Mouse (Mus musculus) hindbrain, postnatal 0 days (tissue): ENCODE data around the gene Hoxd10. TPM values are rescaled to one million over a fixed set of nuclear protein-coding genes. Genes with fewer than 3 reads are reported as not detected.

Source experiments
- ATAC-seq: fragments of 200-750 bp; cut with Nextera tagmentation; 2 replicates; pipeline ENCODE4 v1.8.0; 2017; ENCODE audit warnings: mild to moderate bottlenecking, moderate TSS enrichment, moderate library complexity
- DNase-seq: peaks from one replicate; pipeline ENCODE4 v3.0.0-alpha.2; 2015; ENCODE audit warnings: low spot score
- H3K27ac ChIP-seq: fragments of 300-500 bp; sonication (generic); 2 replicates; pipeline ENCODE4 v1.5.1; 2014; ENCODE audit warnings: mild to moderate bottlenecking
- H3K27me3 ChIP-seq: fragments of 300-500 bp; sonication (generic); 2 replicates; pipeline ENCODE4 v1.6.1; 2014; ENCODE audit warnings: low read length, mixed read lengths; ENCODE audit not compliant: insufficient read depth
- H3K36me3 ChIP-seq: fragments of 300-500 bp; sonication (generic); 2 replicates; pipeline ENCODE4 v1.6.1; 2014; ENCODE audit warnings: low read length, mixed read lengths; ENCODE audit not compliant: insufficient read depth
- H3K4me1 ChIP-seq: fragments of 300-500 bp; sonication (generic); 2 replicates; pipeline ENCODE4 v1.6.1; 2014; ENCODE audit warnings: antibody characterized with exemption, low read length, mixed read lengths; ENCODE audit not compliant: insufficient read depth
- H3K4me2 ChIP-seq: fragments of 300-500 bp; sonication (generic); 2 replicates; pipeline ENCODE4 v1.6.1; 2014; ENCODE audit warnings: low read depth, mild to moderate bottlenecking, low read length, moderate library complexity, mixed read lengths
- H3K4me3 ChIP-seq: fragments of 300-500 bp; sonication (generic); 2 replicates; pipeline ENCODE4 v1.5.1; 2014; ENCODE audit warnings: low read length
- H3K9ac ChIP-seq: fragments of 300-500 bp; sonication (generic); replicated peaks from 2 replicates; pipeline ENCODE4 v1.6.1; 2014; ENCODE audit warnings: mild to moderate bottlenecking, low read length, moderate library complexity, mixed read lengths
- H3K9me3 ChIP-seq: fragments of 300-500 bp; sonication (generic); 2 replicates; pipeline ENCODE4 v1.6.1; 2016; ENCODE audit warnings: low read length, mixed read lengths
- CTCF ChIP-seq: IDR thresholded peaks from 2 replicates; pipeline ENCODE4 v1.5.1; 2016; ENCODE audit warnings: antibody characterized with exemption, control low read depth, low read depth
- WGBS: fragments of 180-500 bp; shearing (Covaris S2); extraction: QIAGEN DNeasy Blood & Tissue Kit; methylation state at CpG from one replicate; pipeline ENCODE4 v1.1.7; 2014; 5-methylcytosine and 5-hydroxymethylcytosine counted together
- polyA plus RNA-seq: library from polyadenylated mRNA; unstranded; fragments of >200 nt; fragmentation: Nextera tagmentation; extraction: Ambion mirVana; gene quantifications from 2 replicates; pipeline ENCODE4 v1.2.1, GENCODE M21; 2015
- total RNA-seq: library from RNA; depleted of rRNA; stranded (reverse); fragments of >200 nt; gene quantifications from 2 replicates; pipeline ENCODE4 v1.2.3, GENCODE M21; 2014

Gene Hoxd10
- total and polyA plus RNA-seq, 2 experiments from 2014 or later: not detected

GRCm38 (mm10) chr2:74654743-74655419 lies 36.8 kb upstream of the Hoxd10 start:
- ATAC-seq (peak; percentile 29; the same call in 1 of the 2 replicates), DNase-seq (no peak)
- no peak for TF ChIP-seq CTCF
- Histone ChIP-seq H3K4me3 (no peak overlapping the region), H3K36me3 (no peaks in the 10 kb centered on the region), H3K9me3 (no peaks in the 10 kb centered on the region), H3K4me1 (no peaks in the 10 kb centered on the region), H3K27me3 (peaks cover 86% of the 10 kb centered on the region), H3K27ac (no peak overlapping the region), H3K9ac (no peak overlapping the region), H3K4me2 (no peak overlapping the region)
- 4% methylated on average over 17 of the region's 20 CpGs for WGBS

DNA sequence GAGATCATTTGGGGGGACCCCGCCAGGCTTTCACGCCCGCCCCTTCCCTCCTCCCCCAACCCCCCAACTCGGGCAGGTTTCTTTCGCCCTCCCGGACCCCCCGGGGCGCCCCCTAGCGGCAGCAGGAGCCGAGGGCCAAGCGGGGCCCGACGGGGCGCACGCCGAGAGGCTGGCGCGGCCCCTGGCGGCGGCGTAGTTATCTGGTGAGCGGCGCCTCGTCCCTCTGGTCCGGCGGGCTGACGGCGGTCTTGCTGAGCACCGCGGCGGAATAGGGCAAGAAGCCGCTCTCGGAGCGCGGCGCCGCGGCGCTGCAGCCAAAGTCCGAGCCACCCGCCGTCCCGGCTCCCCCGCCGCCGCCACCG lies 36.3 kb upstream of the Hoxd10 start:
- ATAC-seq: peak; percentile 21; the same call in 1 of the 2 replicates
- no peak overlapping the region for H3K27ac ChIP-seq
- DNase-seq: no peak
- peak overlapping the region; percentile 29 for H3K4me3 ChIP-seq
- peak overlapping the region; percentile 46; the same call in 1 of the 2 replicates for H3K4me2 ChIP-seq
- no peaks in the 10 kb centered on the region for H3K4me1 ChIP-seq
- TF ChIP-seq CTCF: no peak
- no peak overlapping the region for H3K9ac ChIP-seq
- no peaks in the 10 kb centered on the region for H3K36me3 ChIP-seq
- no peaks in the 10 kb centered on the region for H3K9me3 ChIP-seq
- peaks cover 86% of the 10 kb centered on the region for H3K27me3 ChIP-seq
- WGBS: 0% methylated on average over 26 of the region's 47 CpGs

DNA sequence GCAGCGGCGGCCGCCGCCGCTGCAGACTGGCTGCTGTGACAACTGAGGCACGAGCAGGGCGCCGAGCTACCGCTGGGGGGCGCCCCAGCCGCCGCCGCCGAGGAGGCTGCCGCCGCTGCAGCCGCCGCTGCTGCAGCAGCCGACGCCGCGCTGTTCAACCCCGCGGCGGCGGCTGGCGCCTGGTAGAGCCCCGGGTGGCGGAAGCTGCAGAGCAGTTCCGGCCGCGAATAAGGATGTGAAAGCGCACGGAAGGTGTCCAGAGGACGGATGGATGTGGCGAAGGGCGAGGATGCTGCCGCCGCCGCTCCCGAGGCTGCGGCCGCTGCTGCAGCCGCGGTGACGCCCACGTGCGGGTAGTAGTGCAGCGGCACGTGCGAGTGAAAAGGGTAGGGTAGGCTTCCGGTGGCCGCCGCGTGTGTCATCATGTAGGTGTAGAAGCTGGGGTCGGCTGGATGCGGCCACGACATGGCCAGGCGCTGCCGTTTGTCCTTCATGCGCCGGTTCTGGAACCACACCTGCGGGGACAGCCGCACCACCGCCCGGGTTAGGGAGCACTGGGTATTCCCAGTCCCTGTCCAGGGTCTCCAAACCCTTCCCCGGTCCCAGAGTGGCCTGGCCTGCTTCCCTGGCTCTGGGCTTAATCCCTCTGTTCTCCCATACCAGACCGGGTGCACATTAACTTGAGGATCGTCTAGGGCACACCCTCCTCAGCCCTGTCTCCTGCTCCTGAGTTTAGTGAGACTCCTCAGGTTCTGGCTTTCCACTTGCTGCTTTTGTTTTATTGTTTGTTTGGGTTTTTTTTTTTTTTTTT lies 35.7 kb upstream of the Hoxd10 start:
- Histone ChIP-seq H3K9me3 (no peaks in the 10 kb centered on the region), H3K4me2 (peak overlapping the region; percentile 46), H3K27ac (no peak overlapping the region), H3K27me3 (peaks cover 86% of the 10 kb centered on the region), H3K4me3 (peak overlapping the region; percentile 29), H3K4me1 (no peaks in the 10 kb centered on the region), H3K36me3 (no peaks in the 10 kb centered on the region), H3K9ac (no peak overlapping the region)
- no peak for TF ChIP-seq CTCF
- ATAC-seq (peak; percentile 58), DNase-seq (peak; percentile 57)
- WGBS: 2% methylated on average over 68 of the region's 69 CpGs

GRCm38 (mm10) chr2:74656632-74657021 lies 35.1 kb upstream of the Hoxd10 start:
- TF ChIP-seq CTCF: no peak
- H3K9me3 ChIP-seq: no peaks in the 10 kb centered on the region
- no peak overlapping the region for H3K27ac ChIP-seq
- DNase-seq (no peak), ATAC-seq (no peak)
- WGBS: 4% methylated on average over 4 of the region's 4 CpGs
- no peak overlapping the region for H3K9ac ChIP-seq
- H3K36me3 ChIP-seq: no peaks in the 10 kb centered on the region
- no peaks in the 10 kb centered on the region for H3K4me1 ChIP-seq
- no peak overlapping the region for H3K4me3 ChIP-seq
- H3K27me3 ChIP-seq: peaks cover 87% of the 10 kb centered on the region
- H3K4me2 ChIP-seq: no peak overlapping the region

- H3K27me3 ChIP-seq: peaks cover 87% of the 10 kb centered on the region
- no peak for ATAC-seq
- no peak for TF ChIP-seq CTCF
- WGBS: 4% methylated on average over 62 of the region's 62 CpGs
- no peak overlapping the region for H3K4me2 ChIP-seq
- no peaks in the 10 kb centered on the region for H3K9me3 ChIP-seq
- no peak overlapping the region for H3K27ac ChIP-seq
- H3K36me3 ChIP-seq: no peaks in the 10 kb centered on the region
- H3K4me1 ChIP-seq: no peaks in the 10 kb centered on the region
- peak overlapping the region; percentile 13 for H3K4me3 ChIP-seq
- H3K9ac ChIP-seq: no peak overlapping the region
- no peak for DNase-seq
Measured at GRCm38 (mm10) chr2:74657251-74658023, 34.3 kb upstream of the Hoxd10 start.

GRCm38 (mm10) chr2:74658024-74658666 lies 33.6 kb upstream of the Hoxd10 start:
- Histone ChIP-seq H3K4me1 (no peaks in the 10 kb centered on the region), H3K9ac (no peak overlapping the region), H3K4me3 (peak overlapping the region; percentile 13), H3K27ac (no peak overlapping the region), H3K4me2 (no peak overlapping the region), H3K36me3 (no peaks in the 10 kb centered on the region), H3K27me3 (peaks cover 91% of the 10 kb centered on the region), H3K9me3 (no peaks in the 10 kb centered on the region)
- 3% methylated on average over 15 of the region's 15 CpGs for WGBS
- TF ChIP-seq CTCF: no peak
- ATAC-seq (no peak), DNase-seq (no peak)
